Mouse (Mus musculus): ENCODE measurements around the gene Rnpepl1. TPM values are rescaled to one million over a fixed set of nuclear protein-coding genes. Genes with fewer than 3 reads are reported as not detected.

The Rnpepl1 gene
- polyA plus RNA-seq, 1 experiment: 31.1 TPM

GRCm38 (mm10) chr1:92881982-92882381, 28.6 kb upstream of the Rnpepl1 start:
- Histone ChIP-seq H3K9ac (ENCODE audit: low read depth, poor library complexity, severe bottlenecking) (no peak overlapping the region), H3K9me3 (replicated peaks; ENCODE audit: control insufficient read depth, insufficient read depth, low read length, poor library complexity, severe bottlenecking) (no peaks in the 10 kb centered on the region), H3K27ac (ENCODE audit: insufficient read depth, low read length) (no peak overlapping the region), H3K4me1 (ENCODE audit: control insufficient read depth, insufficient read depth, low read length) (no peaks in the 10 kb centered on the region), H3K36me3 (ENCODE audit: control insufficient read depth, insufficient read depth, low read length, poor library complexity, severe bottlenecking) (no peaks in the 10 kb centered on the region), H3K27me3 (ENCODE audit: control insufficient read depth, insufficient read depth, low read length, poor library complexity, severe bottlenecking) (no peaks in the 10 kb centered on the region), H3K4me3 (ENCODE audit: low read depth, low read length) (no peak overlapping the region)
- no peak for TF ChIP-seq POLR2A (IDR thresholded peaks at IDR 0.05; ENCODE audit: insufficient read depth, low read length)

DNA sequence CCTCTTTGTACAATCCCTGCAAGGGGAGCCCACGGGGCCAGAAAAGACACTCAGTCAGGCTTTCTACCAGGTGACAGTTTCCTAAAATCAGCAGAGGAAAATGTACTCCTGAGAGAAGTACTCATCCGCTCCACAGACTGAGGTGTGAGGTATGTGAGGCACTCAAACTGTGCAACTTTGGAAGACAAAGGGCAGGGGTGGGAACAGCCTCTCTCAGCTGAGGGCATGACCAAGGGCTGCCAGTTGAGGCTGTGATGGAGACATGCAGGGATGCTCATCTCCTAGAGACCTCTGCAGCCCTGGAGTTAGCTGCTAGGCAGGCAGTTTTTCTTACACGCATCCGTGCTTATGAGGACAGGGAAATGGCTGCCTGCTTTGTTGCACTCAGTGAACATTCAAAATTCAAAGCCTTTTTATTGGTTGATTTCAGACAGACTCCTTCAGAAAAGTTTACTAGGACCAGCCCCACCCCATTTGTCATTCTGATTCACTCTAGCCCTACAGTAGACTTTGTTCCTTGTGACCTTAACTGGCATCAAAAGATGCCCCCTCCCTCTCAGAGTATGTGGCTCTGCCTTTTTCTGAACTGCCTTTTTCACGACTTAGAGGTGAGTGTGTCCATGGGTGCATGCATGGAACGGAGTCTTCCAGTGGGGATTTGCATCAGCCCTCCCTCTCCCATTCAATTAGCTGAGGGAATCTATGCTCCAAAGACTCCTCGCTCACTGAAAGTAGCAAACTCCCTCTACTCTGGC, 21.5 kb upstream of the Rnpepl1 start:
- Histone ChIP-seq H3K9ac (ENCODE audit: low read depth, poor library complexity, severe bottlenecking) (no peak overlapping the region), H3K4me1 (ENCODE audit: control insufficient read depth, insufficient read depth, low read length) (no peaks in the 10 kb centered on the region), H3K27me3 (ENCODE audit: control insufficient read depth, insufficient read depth, low read length, poor library complexity, severe bottlenecking) (no peaks in the 10 kb centered on the region), H3K9me3 (replicated peaks; ENCODE audit: control insufficient read depth, insufficient read depth, low read length, poor library complexity, severe bottlenecking) (no peaks in the 10 kb centered on the region), H3K4me3 (ENCODE audit: low read depth, low read length) (no peak overlapping the region), H3K27ac (ENCODE audit: insufficient read depth, low read length) (no peak overlapping the region), H3K36me3 (ENCODE audit: control insufficient read depth, insufficient read depth, low read length, poor library complexity, severe bottlenecking) (no peaks in the 10 kb centered on the region)
- TF ChIP-seq EP300 (IDR thresholded peaks at IDR 0.05; ENCODE audit: insufficient read depth, low read depth, low read length): no peak
- no peak for TF ChIP-seq POLR2A (IDR thresholded peaks at IDR 0.05; ENCODE audit: insufficient read depth, low read length)
- no peak for TF ChIP-seq CTCF (IDR thresholded peaks at IDR 0.05; ENCODE audit: low read depth, low read length)

DNA sequence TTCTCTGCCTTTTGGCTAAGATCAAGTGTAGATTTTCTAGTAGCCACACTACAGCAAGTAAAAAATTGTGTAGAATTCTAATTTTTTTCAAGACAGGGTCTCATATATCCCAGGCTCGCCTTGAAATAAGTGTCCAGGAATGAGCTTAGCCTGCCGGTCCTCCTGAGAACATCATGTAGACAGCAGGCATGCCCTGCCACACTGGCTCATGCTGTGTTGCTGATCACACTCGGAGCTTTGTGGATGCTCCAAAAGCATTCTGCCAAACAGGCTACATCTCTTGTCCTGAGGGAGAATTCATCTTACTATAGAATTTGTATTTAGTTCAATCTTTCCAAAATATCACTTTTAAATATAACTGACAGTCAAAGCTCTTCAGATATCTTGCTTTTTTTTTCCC, 17.8 kb upstream of the Rnpepl1 start:
- Histone ChIP-seq H3K27ac (ENCODE audit: insufficient read depth, low read length) (no peak overlapping the region), H3K9ac (ENCODE audit: low read depth, poor library complexity, severe bottlenecking) (no peak overlapping the region), H3K4me3 (ENCODE audit: low read depth, low read length) (no peak overlapping the region), H3K9me3 (replicated peaks; ENCODE audit: control insufficient read depth, insufficient read depth, low read length, poor library complexity, severe bottlenecking) (no peaks in the 10 kb centered on the region), H3K4me1 (ENCODE audit: control insufficient read depth, insufficient read depth, low read length) (no peaks in the 10 kb centered on the region), H3K36me3 (ENCODE audit: control insufficient read depth, insufficient read depth, low read length, poor library complexity, severe bottlenecking) (no peaks in the 10 kb centered on the region), H3K27me3 (ENCODE audit: control insufficient read depth, insufficient read depth, low read length, poor library complexity, severe bottlenecking) (no peaks in the 10 kb centered on the region)
- TF ChIP-seq POLR2A (IDR thresholded peaks at IDR 0.05; ENCODE audit: insufficient read depth, low read length): no peak
- no peak for TF ChIP-seq EP300 (IDR thresholded peaks at IDR 0.05; ENCODE audit: insufficient read depth, low read depth, low read length)
- TF ChIP-seq CTCF (IDR thresholded peaks at IDR 0.05; ENCODE audit: low read depth, low read length): no peak

DNA sequence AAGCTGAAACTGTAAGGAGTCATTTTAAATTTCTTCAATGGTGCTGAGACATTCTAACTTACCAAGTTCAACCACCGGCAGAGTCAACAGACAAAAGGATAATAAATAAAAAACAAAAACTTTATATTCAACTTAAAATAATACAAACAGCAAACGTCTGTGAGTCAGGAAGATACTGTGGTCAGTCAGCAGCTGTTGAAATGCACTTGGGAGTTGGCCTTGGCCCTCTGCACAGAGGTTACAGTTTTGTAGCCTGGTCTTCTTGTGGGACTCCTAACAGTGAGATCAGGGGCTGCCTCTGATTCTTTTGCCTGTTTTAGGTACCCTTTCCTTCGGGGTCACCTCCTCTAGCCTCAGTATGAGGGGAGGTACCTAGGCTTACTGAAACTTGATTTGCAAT, 16.7 kb upstream of the Rnpepl1 start:
- no peak overlapping the region for H3K4me3 ChIP-seq (ENCODE audit: low read depth, low read length)
- no peaks in the 10 kb centered on the region for H3K4me1 ChIP-seq (ENCODE audit: control insufficient read depth, insufficient read depth, low read length)
- H3K9ac ChIP-seq (ENCODE audit: low read depth, poor library complexity, severe bottlenecking): no peak overlapping the region
- H3K9me3 ChIP-seq (replicated peaks; ENCODE audit: control insufficient read depth, insufficient read depth, low read length, poor library complexity, severe bottlenecking): no peaks in the 10 kb centered on the region
- no peaks in the 10 kb centered on the region for H3K27me3 ChIP-seq (ENCODE audit: control insufficient read depth, insufficient read depth, low read length, poor library complexity, severe bottlenecking)
- no peaks in the 10 kb centered on the region for H3K36me3 ChIP-seq (ENCODE audit: control insufficient read depth, insufficient read depth, low read length, poor library complexity, severe bottlenecking)
- TF ChIP-seq EP300 (IDR thresholded peaks at IDR 0.05; ENCODE audit: insufficient read depth, low read depth, low read length) (no peak), CTCF (IDR thresholded peaks at IDR 0.05; ENCODE audit: low read depth, low read length) (no peak), POLR2A (IDR thresholded peaks at IDR 0.05; ENCODE audit: insufficient read depth, low read length) (no peak)
- H3K27ac ChIP-seq (ENCODE audit: insufficient read depth, low read length): no peak overlapping the region

- no peak overlapping the region for H3K4me3 ChIP-seq (ENCODE audit: low read depth, low read length)
- no peaks in the 10 kb centered on the region for H3K36me3 ChIP-seq (ENCODE audit: control insufficient read depth, insufficient read depth, low read length, poor library complexity, severe bottlenecking)
- H3K4me1 ChIP-seq (ENCODE audit: control insufficient read depth, insufficient read depth, low read length): no peaks in the 10 kb centered on the region
- H3K9ac ChIP-seq (ENCODE audit: low read depth, poor library complexity, severe bottlenecking): no peak overlapping the region
- TF ChIP-seq EP300 (IDR thresholded peaks at IDR 0.05; ENCODE audit: insufficient read depth, low read depth, low read length) (no peak), POLR2A (IDR thresholded peaks at IDR 0.05; ENCODE audit: insufficient read depth, low read length) (no peak), CTCF (IDR thresholded peaks at IDR 0.05; ENCODE audit: low read depth, low read length) (peak; percentile 95)
- H3K27ac ChIP-seq (ENCODE audit: insufficient read depth, low read length): no peak overlapping the region
- no peaks in the 10 kb centered on the region for H3K27me3 ChIP-seq (ENCODE audit: control insufficient read depth, insufficient read depth, low read length, poor library complexity, severe bottlenecking)
- no peaks in the 10 kb centered on the region for H3K9me3 ChIP-seq (replicated peaks; ENCODE audit: control insufficient read depth, insufficient read depth, low read length, poor library complexity, severe bottlenecking)
These were observed 15.5 kb upstream of the Rnpepl1 start for GRCm38 (mm10) chr1:92895089-92895488.

DNA sequence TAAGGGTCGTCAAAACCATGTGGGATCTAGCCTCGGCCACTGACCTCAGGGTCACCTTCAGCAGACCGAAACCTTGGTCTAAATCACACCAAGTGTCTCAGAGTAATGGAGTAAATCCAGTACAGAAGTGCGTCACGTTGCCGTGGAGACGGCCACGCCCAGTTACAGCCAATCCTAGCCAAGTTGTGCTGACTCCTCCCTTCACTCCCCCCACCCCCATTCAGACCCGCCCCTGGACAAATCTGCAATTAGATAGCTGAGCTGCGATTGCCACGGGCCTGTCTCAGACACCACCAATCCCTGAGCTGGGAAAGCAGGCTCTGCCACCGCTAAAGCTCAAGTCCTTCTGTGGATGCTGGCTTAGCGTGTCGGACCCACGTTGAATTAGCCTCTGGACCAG, 7.8 kb upstream of the Rnpepl1 start, which contains the start of gene Ankmy1:
Ankmy1 (minus strand) TSS at position 121 of the 400 bp plus-strand sequence.
- TF ChIP-seq CTCF (IDR thresholded peaks at IDR 0.05; ENCODE audit: low read depth, low read length): no peak
- TF ChIP-seq EP300 (IDR thresholded peaks at IDR 0.05; ENCODE audit: insufficient read depth, low read depth, low read length): no peak
- TF ChIP-seq POLR2A (IDR thresholded peaks at IDR 0.05; ENCODE audit: insufficient read depth, low read length): no peak
- no peaks in the 10 kb centered on the region for H3K4me1 ChIP-seq (ENCODE audit: control insufficient read depth, insufficient read depth, low read length)
- H3K9me3 ChIP-seq (replicated peaks; ENCODE audit: control insufficient read depth, insufficient read depth, low read length, poor library complexity, severe bottlenecking): no peaks in the 10 kb centered on the region
- H3K4me3 ChIP-seq (ENCODE audit: low read depth, low read length): peak within 1 kb of the TSS; percentile 39
- no peaks in the 10 kb centered on the region for H3K27me3 ChIP-seq (ENCODE audit: control insufficient read depth, insufficient read depth, low read length, poor library complexity, severe bottlenecking)
- H3K9ac ChIP-seq (ENCODE audit: low read depth, poor library complexity, severe bottlenecking): no peak within 1 kb of the TSS
- H3K27ac ChIP-seq (ENCODE audit: insufficient read depth, low read length): no peak within 1 kb of the TSS
- no peaks in the 10 kb centered on the region for H3K36me3 ChIP-seq (ENCODE audit: control insufficient read depth, insufficient read depth, low read length, poor library complexity, severe bottlenecking)
